Mouse (Mus musculus): ENCODE data around the gene H60b.
"Not testable (repeated sequence)": the region's sequence is repeated elsewhere in the genome, so short reads cannot be mapped to it uniquely, and the experiment has no call there.

The H60b gene

GRCm38 (mm10) chr10:22274445-22275057, 116.2 kb downstream of the H60b start:
- no peak for DNase-seq

- not testable (repeated sequence) for DNase-seq
Measured at GRCm38 (mm10) chr10:22278468-22278867, 120.1 kb downstream of the H60b start.

GRCm38 (mm10) chr10:22282816-22283215, 124.4 kb downstream of the H60b start:
- no peak for DNase-seq

GRCm38 (mm10) chr10:22295676-22296075, 137.3 kb downstream of the H60b start:
- no peak for DNase-seq

DNA sequence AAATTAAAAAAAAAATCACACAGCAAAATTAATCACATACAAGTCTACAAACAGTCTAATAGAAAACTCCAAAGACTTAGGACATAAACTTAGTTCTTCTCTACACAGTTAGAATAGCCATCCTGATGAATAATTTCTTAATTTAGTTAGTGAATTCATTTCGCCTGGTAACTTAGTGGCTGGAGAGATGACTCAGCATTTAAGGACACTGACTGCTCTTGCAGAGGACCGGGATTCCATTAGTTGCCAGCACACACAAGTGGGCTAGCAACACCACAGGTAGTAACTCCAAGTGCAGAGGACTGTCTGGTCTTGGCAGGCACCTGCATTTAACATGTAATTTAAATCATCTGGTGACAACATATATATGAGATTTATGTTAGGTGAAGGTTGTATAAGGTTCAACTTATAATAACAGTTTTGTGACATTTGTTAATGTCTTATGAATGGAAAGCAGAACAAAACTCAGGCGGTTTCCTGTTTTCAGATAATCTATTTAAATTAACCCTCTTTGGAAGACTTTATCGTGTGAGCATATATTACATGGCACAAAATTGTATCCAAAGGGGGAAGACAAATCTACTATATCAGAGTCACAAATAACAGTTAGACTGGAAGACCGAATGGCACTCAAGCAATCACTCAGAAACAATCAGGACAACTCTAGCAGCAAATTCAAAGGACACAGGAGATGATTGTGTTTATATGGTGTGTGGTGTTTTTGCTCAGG, 138.8 kb downstream of the H60b start:
- no peak for DNase-seq

- DNase-seq, result no peak
Measured at GRCm38 (mm10) chr10:22297766-22298461, 139.5 kb downstream of the H60b start.

DNA sequence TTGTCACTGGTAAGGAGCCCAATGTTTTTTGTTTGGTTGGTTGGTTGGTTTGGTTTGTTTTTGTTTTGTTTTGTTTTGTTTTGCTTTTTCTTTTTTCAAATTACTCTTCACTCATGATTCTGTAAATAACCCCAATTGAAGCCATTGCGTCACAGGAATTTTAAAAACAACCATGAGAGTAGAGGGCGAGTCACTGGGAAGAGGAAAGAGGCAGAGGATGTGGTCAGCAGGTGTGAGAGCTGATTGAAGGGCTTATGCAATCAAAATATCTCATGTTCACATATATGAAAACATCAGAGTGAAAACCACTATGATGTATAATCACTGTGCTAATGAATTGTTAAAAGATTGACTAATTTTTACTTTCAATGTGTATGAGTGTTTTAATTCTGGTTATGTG, 140.9 kb downstream of the H60b start:
- DNase-seq, result no peak

DNA sequence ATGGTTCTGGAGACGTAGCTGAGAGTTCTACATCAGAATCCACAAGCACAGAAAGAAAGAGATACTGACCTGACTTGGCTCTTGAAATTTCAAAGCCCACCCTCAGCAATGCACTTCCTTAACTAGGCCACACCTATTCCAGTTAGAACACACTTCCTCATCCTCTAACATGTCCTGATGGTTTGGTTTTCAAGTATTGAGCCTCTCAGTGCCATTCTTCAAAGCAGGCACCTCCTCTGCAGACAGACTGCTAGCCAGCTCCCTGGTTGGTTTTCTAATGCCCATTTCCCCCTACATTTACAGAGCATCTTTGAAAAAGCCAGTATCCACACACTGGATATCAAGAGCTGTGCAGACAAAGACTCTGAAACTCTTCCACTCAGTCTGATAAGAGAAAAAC, 143.3 kb downstream of the H60b start:
- no peak for DNase-seq

- DNase-seq, result no peak
Measured at GRCm38 (mm10) chr10:22302344-22303057, 144.1 kb downstream of the H60b start.

DNA sequence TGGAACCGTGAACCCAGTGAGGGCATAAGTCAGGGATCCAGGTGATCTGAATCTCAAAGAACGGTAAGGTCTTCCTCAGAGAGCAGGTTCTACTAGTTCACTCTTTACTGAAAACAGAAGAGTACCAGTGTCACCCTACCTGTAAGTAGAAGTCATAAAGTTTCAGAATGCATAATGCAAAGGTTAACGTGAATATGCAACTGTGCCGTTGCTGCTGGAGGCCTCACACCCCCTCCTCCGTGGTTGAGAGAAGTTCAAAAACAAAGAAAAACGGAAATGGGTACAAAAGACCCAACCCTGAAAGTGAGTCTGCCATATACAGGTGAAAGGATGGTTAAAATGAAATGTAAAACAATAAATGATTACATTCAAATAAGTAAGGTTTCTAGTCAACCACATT, 145.3 kb downstream of the H60b start:
- DNase-seq, result no peak

DNA sequence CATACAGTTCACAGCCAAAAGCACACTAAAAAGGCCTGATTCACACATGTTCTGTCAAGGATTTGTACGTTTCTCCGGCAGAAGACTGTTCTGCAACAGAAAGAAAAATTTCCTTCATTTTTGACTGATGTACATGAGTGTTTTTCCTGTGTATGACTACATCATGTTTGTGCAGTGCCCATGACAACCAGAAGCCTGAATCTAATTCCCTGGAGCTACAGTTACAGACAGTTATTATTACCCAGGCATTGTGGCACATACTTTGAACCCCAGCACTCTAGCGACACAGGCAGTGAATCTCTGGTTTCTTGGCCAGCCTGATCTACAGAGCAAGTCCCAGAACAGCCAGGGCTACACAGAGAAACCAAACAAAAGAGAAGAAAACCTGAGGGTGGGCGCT, 147.4 kb downstream of the H60b start:
- DNase-seq, result no peak

DNA sequence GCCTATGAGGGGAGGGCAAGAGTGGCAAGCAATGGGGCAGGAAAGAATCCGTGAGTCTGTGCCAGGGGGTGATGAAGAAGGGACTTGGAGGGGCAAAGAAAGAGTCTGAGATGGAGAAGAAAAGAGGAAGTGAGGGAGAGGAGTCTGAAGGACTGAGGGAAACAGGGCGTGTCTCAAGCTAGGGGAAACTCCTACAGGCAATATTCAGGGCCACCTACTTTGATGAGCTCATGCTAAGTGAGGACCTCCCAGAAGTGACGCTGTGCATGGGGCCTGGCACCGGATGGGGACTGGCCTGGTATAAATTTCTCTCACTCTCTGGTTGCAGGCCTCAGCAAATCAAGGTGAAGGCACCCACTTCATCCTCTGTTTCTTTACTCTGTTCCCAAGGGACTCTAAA, 148.1 kb downstream of the H60b start:
- DNase-seq, result no peak

- no peak for DNase-seq
Measured at GRCm38 (mm10) chr10:22308221-22308620, 149.8 kb downstream of the H60b start.

DNA sequence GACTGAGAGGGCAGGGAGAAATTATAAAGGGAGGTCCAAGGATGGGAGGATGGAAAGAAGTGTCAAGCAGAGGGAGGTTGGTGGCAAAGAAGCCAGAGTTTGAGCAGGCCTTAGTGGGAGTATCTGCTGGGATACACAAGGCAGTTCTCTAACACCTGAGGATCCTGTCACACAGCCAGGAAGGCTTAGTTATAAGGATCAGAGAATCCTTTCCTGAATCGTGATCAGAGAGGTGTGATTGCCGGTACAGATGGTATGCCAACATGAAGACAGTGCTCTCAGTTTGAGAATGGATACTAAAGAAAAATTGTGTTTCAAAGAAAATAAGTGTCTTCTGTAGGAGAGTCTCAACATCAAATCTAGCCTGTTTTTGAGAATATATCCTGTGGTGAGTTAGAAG, 164.5 kb downstream of the H60b start:
- DNase-seq, result no peak

All from layer of hippocampus, adult 9-11 months (tissue).